Mouse (Mus musculus): ENCODE measurements around the gene Adam12. TPM values are rescaled to one million over a fixed set of nuclear protein-coding genes. Genes with fewer than 3 reads are reported as not detected.

Gene Adam12
- polyA plus RNA-seq, 1 experiment from 2014 or later: 1.0 TPM

DNA sequence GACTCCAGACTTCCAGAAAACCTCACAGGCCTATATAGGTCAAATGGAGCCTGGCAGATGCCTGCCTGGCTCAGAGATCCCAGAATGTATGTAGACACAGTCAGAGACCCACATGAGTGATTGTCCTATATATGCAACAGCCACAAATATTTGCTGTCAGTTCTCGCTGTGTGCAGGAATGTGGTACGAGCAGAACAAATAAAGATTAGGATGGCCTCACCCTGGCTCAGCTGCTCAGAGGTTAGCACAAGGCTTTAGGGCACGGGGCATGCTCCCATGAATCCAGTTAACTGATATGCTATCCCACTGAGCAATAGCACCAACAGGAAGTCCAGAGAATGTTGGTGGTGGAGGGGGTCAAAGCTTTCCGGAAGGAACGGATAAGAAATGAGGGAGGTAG, 261.5 kb downstream of the Adam12 start:
- no peak for ATAC-seq

DNA sequence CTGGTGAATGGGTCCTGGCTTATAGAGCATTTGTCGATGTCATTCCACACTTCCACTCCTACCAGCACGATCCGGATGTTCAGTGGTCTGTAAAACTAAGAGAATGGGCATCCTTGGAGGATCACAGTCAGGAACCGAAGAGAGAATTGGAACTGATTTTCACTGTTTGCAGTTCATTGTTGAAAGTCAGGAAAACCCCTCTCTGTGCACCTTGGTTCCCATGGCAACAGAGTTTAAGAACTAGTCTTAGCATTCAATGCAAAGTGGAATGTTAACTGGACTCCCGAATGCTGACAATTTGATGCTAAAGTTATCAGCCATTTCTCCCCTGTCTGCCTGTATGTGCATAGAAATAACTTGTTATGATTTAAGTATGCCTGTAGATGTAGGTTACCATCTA, 264.0 kb downstream of the Adam12 start:
- H3K9ac ChIP-seq (ENCODE audit: low read depth, low read length): no peak overlapping the region
- no peaks in the 10 kb centered on the region; the same call in 1 of the 2 replicates for H3K4me1 ChIP-seq (replicated peaks; ENCODE audit: control insufficient read depth, insufficient read depth, low read length)
- H3K4me3 ChIP-seq (ENCODE audit: low read depth, low read length): no peak overlapping the region
- no peak for ATAC-seq
- WGBS: 82% methylated on average over 5 of the region's 5 CpGs
- no peak for TF ChIP-seq CTCF (IDR thresholded peaks at IDR 0.05; ENCODE audit: low read depth)
- no peak overlapping the region for H3K27ac ChIP-seq (ENCODE audit: low read depth, low read length)
- no peaks in the 10 kb centered on the region for H3K27me3 ChIP-seq (replicated peaks; ENCODE audit: control insufficient read depth, insufficient read depth, low read length)
- H3K36me3 ChIP-seq (ENCODE audit: control insufficient read depth, insufficient read depth): no peaks in the 10 kb centered on the region
- no peaks in the 10 kb centered on the region for H3K9me3 ChIP-seq (ENCODE audit: control insufficient read depth)
- H3K4me2 ChIP-seq (replicated peaks; ENCODE audit: low read depth): no peak overlapping the region

More for the DNA sequence above, 261.5 kb downstream of the Adam12 start:
- no peak overlapping the region for H3K27ac ChIP-seq (ENCODE audit: low read depth, low read length)
- H3K4me3 ChIP-seq (ENCODE audit: low read depth, low read length): no peak overlapping the region
- no peak overlapping the region for H3K4me2 ChIP-seq (replicated peaks; ENCODE audit: low read depth)
- no peaks in the 10 kb centered on the region for H3K36me3 ChIP-seq (ENCODE audit: control insufficient read depth, insufficient read depth)
- H3K9ac ChIP-seq (ENCODE audit: low read depth, low read length): no peak overlapping the region
- WGBS: 39% methylated on average over 5 of the region's 5 CpGs
- H3K27me3 ChIP-seq (replicated peaks; ENCODE audit: control insufficient read depth, insufficient read depth, low read length): no peaks in the 10 kb centered on the region
- H3K4me1 ChIP-seq (replicated peaks; ENCODE audit: control insufficient read depth, insufficient read depth, low read length): no peaks in the 10 kb centered on the region; the same call in 1 of the 2 replicates
- no peaks in the 10 kb centered on the region for H3K9me3 ChIP-seq (ENCODE audit: control insufficient read depth)
- no peak for TF ChIP-seq CTCF (IDR thresholded peaks at IDR 0.05; ENCODE audit: low read depth)

DNA sequence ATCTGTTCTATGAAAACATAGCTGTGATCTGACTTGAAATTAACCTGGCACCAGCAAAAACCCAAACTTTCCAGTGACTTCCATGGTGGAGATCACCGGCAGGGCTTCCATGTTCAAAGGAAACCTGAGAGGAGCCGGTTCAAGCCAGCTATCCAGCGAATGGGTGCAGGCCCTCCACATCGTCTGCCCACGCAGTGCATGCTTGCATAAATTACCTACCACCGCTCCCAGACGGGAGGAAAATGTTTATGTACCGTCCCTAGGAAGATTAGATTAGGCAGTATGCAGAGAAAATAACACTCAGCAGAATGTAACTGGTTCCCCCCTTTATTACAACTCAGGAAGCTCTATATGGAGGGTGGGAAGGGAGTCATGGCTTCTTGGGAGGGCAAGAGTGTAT, 268.4 kb downstream of the Adam12 start:
- H3K27ac ChIP-seq (ENCODE audit: low read depth, low read length): no peak overlapping the region
- no peaks in the 10 kb centered on the region for H3K27me3 ChIP-seq (replicated peaks; ENCODE audit: control insufficient read depth, insufficient read depth, low read length)
- H3K4me1 ChIP-seq (replicated peaks; ENCODE audit: control insufficient read depth, insufficient read depth, low read length): no peaks in the 10 kb centered on the region
- H3K4me3 ChIP-seq (ENCODE audit: low read depth, low read length): no peak overlapping the region
- no peak overlapping the region for H3K4me2 ChIP-seq (replicated peaks; ENCODE audit: low read depth)
- no peaks in the 10 kb centered on the region for H3K36me3 ChIP-seq (ENCODE audit: control insufficient read depth, insufficient read depth)
- no peak for ATAC-seq
- H3K9me3 ChIP-seq (ENCODE audit: control insufficient read depth): no peaks in the 10 kb centered on the region
- WGBS: 51% methylated on average over 8 of the region's 8 CpGs
- no peak for TF ChIP-seq CTCF (IDR thresholded peaks at IDR 0.05; ENCODE audit: low read depth)
- no peak overlapping the region for H3K9ac ChIP-seq (ENCODE audit: low read depth, low read length)

DNA sequence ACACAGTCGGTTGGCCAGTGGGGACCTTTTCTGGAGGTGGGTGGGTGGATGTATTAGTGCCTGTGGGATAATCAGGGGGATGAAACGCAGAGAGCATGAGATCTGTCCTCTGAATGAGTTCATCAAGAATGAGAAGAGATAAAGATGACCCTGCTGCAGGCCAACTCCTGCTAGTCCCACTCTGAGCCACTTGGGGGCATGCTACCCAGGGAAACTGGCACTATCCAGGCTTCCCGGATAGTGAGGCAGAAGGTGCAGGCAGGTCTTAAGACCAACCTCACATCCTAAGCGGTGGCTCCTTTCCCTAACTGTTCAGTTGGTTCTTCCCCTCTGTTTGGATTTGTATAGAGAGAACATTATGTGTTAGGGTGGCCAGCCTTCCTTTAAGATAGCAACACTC, 272.7 kb downstream of the Adam12 start:
- H3K4me3 ChIP-seq (ENCODE audit: low read depth, low read length): no peak overlapping the region
- H3K36me3 ChIP-seq (ENCODE audit: control insufficient read depth, insufficient read depth): no peaks in the 10 kb centered on the region
- H3K4me2 ChIP-seq (replicated peaks; ENCODE audit: low read depth): no peak overlapping the region
- no peak for ATAC-seq
- H3K9me3 ChIP-seq (ENCODE audit: control insufficient read depth): no peaks in the 10 kb centered on the region
- H3K4me1 ChIP-seq (replicated peaks; ENCODE audit: control insufficient read depth, insufficient read depth, low read length): no peaks in the 10 kb centered on the region; the same call in 1 of the 2 replicates
- 65% methylated on average over 4 of the region's 4 CpGs for WGBS
- TF ChIP-seq CTCF (IDR thresholded peaks at IDR 0.05; ENCODE audit: low read depth): peak; percentile 65
- H3K27ac ChIP-seq (ENCODE audit: low read depth, low read length): no peak overlapping the region
- no peaks in the 10 kb centered on the region for H3K27me3 ChIP-seq (replicated peaks; ENCODE audit: control insufficient read depth, insufficient read depth, low read length)
- no peak overlapping the region for H3K9ac ChIP-seq (ENCODE audit: low read depth, low read length)

DNA sequence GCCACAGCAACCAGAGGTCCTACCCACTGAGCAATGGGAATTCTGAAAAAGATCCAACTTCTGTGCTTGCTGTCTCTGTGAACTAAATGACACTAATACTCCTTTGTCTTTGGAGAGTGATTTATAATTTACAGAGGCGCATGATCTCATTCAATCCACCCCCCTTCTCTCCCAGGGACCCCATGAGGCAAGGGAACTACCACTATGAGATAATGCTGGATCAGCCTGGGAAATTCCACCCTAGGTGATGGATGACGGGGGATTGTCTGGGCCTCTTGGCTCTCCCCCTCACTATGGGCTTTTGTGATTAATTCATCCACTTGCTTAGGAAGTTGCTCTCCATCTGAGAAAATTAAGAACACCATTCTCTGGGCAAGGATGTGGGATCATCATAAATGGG, 274.1 kb downstream of the Adam12 start:
- Histone ChIP-seq H3K4me1 (replicated peaks; ENCODE audit: control insufficient read depth, insufficient read depth, low read length) (no peaks in the 10 kb centered on the region; the same call in 1 of the 2 replicates), H3K27ac (ENCODE audit: low read depth, low read length) (no peak overlapping the region), H3K9me3 (ENCODE audit: control insufficient read depth) (no peaks in the 10 kb centered on the region), H3K36me3 (ENCODE audit: control insufficient read depth, insufficient read depth) (no peaks in the 10 kb centered on the region), H3K27me3 (replicated peaks; ENCODE audit: control insufficient read depth, insufficient read depth, low read length) (no peaks in the 10 kb centered on the region), H3K4me3 (ENCODE audit: low read depth, low read length) (no peak overlapping the region), H3K9ac (ENCODE audit: low read depth, low read length) (no peak overlapping the region), H3K4me2 (replicated peaks; ENCODE audit: low read depth) (no peak overlapping the region)
- no peak for ATAC-seq
- no peak for TF ChIP-seq CTCF (IDR thresholded peaks at IDR 0.05; ENCODE audit: low read depth)
- 70% methylated on average over 2 of the region's 2 CpGs for WGBS

DNA sequence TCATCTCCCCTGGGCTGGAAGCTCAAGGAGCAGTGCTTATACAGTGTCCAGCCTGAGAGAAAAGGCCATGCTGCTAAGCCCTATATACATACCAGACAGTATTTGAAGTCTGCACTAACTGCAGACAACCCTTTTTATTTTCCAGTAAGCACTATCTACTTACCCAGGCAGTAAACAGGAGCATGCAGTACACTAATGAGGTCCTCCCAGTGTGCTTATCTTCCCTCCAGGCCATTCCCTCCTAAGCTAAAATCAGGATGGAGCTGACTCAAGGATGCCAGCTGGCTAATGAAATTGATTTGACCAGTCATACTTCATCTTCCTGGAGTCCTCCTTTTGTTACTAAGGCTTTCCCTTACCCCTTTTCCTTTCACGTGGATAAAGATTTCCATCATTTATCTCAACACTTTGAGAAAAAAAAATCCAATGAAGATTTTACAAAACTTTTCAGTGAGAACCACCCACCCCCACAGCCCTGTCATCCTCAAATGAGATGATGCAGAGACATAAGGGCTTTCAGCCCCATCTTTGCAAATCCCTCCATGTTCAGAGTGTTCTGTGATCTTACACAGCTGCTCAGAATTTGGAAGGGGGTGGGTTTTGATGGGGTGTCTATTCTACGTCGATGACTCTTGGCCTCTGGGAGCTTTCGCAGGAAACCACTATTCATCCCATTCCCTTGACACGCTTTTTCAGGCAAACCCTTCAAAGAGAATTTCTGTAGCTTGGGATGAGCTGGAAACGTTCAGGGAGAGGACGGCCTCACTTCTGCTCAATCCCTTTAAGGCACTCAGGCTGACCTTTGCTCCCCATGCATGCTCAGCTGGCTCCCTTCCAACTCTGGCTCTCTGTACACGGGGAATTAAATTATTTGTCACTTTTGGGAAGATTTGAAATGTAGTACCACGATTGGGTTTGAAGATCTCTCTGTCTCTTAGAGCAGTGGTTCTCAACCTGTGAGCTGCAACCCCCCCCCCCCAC, 277.5 kb downstream of the Adam12 start:
- no peaks in the 10 kb centered on the region for H3K27me3 ChIP-seq (replicated peaks; ENCODE audit: control insufficient read depth, insufficient read depth, low read length)
- H3K4me2 ChIP-seq (replicated peaks; ENCODE audit: low read depth): no peak overlapping the region
- H3K9me3 ChIP-seq (ENCODE audit: control insufficient read depth): no peaks in the 10 kb centered on the region
- H3K4me3 ChIP-seq (ENCODE audit: low read depth, low read length): no peak overlapping the region
- ATAC-seq: no peak
- no peaks in the 10 kb centered on the region for H3K36me3 ChIP-seq (ENCODE audit: control insufficient read depth, insufficient read depth)
- no peak for TF ChIP-seq CTCF (IDR thresholded peaks at IDR 0.05; ENCODE audit: low read depth)
- no peak overlapping the region for H3K9ac ChIP-seq (ENCODE audit: low read depth, low read length)
- H3K4me1 ChIP-seq (replicated peaks; ENCODE audit: control insufficient read depth, insufficient read depth, low read length): no peaks in the 10 kb centered on the region; the same call in 1 of the 2 replicates
- H3K27ac ChIP-seq (ENCODE audit: low read depth, low read length): no peak overlapping the region
- WGBS: 42% methylated on average over 9 of the region's 9 CpGs
